Mouse (Mus musculus): ENCODE data around the gene Kiz. TPM values are rescaled to one million over a fixed set of nuclear protein-coding genes. Genes with fewer than 3 reads are reported as not detected.

Kiz gene
- total RNA-seq, 2 experiments from 2014 or later = 54.5 to 64.3 TPM

- no peak for DNase-seq
Measured at GRCm38 (mm10) chr2:146958398-146958911, 102.8 kb downstream of the Kiz start.

GRCm38 (mm10) chr2:146958951-146959821, 103.5 kb downstream of the Kiz start:
- DNase-seq = peak; percentile 83 to 90
- intact Hi-C loops (cut with DNase I) = loop anchor here (1.0 to 10.0 kb wide), 4 partner anchors 78 to 346 kb away; no protein-coding TSS in a partner anchor

More at GRCm38 (mm10) chr2:146958398-146958911, 102.8 kb downstream of the Kiz start:
- intact Hi-C loops (cut with DNase I) = loop anchor here (5.0 to 10.0 kb wide), 3 partner anchors 79 to 346 kb away; no protein-coding TSS in a partner anchor

- DNase-seq = no peak
- intact Hi-C loops (cut with DNase I) = no loop called here
Measured at GRCm38 (mm10) chr2:146975024-146975423, 119.4 kb downstream of the Kiz start.

DNA sequence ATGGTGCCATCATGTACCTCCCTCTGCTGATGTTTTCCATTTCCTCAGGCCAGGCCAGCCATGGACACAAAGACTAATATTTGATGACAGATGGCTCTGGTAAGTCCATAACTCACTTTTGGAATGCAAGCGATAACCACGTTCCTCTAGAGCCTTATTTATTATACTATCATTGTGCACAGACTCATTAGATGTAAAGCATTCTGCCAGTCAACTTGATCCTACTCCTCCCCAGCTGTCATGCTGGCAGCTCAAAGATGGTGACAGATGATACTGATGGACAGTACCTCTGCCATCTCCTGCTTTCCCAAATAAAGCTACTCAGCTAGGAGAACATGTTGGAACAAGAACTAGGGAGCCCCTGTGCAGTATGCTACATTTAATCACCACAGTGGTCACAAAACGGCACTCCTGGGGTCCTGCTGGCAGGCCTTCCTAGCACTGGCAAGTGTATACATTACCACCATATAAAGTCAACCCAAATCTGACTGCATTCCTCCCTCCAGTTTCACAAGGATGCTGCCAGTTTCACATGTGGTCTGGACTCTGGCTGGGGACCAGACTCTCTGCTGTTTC, 119.9 kb downstream of the Kiz start:
- intact Hi-C loops (cut with DNase I) = no loop called here
- no peak for DNase-seq

- DNase-seq = no peak
- intact Hi-C loops (cut with DNase I) = no loop called here
Measured at GRCm38 (mm10) chr2:146982786-146983185, 127.1 kb downstream of the Kiz start.

DNA sequence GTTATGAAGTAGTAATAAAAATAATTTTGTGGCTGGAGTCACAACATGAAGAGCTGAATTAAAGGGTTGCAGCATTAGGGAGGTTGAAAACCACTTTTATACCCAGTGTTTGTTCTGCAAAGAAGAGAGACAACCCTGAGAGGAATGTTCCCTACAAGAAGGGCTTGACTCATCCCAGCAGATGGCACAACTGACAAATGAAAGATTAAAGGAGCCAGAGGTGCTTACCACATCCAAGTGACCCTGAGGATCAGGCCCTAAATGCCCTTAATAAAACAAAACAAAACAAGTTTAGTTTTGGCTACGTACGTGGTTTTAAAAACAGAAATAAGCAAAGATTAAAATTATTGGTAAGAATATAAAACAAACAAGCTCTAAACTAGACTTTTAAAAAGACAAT, 129.2 kb downstream of the Kiz start:
- DNase-seq = no peak
- intact Hi-C loops (cut with DNase I) = no loop called here

GRCm38 (mm10) chr2:146985807-146986206, 130.1 kb downstream of the Kiz start:
- no peak for DNase-seq
- intact Hi-C loops (cut with DNase I) = no loop called here

DNA sequence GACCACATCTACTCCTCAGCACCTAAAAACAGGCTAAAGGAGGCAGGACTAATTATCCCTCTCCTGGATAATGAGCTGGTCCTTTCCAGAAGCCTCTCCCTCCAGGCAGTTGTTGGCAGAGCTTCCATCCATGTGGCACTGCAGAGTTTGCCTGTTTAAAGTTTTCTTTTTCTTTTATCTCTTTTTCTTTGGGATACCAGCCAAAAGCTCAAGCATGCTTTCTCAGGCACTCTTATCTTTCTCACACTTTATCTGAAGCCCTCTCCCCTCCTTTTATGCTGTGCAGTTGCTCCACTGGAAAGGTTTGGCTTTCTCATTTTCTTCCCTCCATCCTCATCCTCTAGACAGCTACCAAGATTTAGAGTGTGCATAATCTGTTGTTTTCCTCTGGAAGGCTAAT, 130.8 kb downstream of the Kiz start:
- no peak for DNase-seq
- intact Hi-C loops (cut with DNase I) = no loop called here

DNA sequence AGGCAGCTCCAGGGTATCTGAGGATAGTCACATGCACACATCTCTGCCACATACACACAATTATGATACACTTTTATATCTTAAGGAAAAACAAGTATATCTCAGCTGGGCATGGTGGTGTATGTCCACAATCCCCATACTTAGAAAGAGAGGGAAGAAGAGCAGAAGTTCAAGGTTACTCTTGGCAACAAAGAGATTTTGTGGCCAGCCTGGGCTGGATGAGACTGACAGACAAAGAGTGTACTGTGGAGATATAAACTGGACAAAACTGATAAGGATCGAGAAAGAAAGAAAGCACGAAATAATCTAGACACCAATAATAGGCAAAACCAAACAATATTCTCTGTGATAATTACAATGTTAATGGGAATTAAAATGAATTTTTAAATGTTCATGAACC, 151.6 kb downstream of the Kiz start:
- no peak for DNase-seq
- intact Hi-C loops (cut with DNase I) = no loop called here

DNA sequence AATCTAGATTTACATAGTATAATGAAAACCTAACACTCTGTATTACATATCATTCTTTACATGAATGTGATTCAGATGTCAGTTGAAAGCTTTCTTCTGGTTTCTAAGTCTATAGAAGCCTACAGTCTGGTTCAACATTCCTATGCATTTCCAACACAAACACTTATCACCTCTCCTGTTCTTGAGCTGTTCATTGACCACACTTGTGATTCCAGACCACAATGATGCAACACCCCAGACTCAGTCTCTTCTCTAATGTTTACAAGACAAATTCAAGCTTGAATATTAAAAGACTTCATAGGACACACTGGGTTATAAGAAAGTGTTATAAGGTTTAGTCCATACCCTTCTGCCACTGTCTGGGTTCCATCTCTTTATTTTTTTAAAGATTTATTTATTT, 153.4 kb downstream of the Kiz start:
- intact Hi-C loops (cut with DNase I) = no loop called here
- no peak for DNase-seq

DNA sequence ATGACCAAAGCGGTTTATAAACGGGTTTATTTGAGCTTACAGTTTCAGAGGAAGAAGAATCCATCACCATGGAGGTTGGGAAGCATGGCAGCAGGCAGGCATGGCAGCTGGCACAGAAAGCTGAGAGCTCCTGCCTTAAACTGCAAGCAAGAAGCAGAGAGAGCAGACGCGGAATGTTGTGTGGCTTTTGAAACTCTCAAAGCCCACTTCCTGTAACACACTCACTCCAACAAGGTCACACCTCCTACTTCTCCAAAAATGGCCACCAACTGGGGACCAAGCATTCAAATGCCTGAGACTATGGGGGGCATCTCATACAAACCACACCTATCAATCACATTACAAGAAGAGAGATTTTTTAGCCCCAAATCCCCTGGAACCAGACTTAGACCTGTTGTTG, 154.5 kb downstream of the Kiz start:
- no peak for DNase-seq
- intact Hi-C loops (cut with DNase I) = loop anchor here (10.0 kb wide), 1 partner anchor 155 kb away; the partner anchor contains the start of gene Kiz

DNA sequence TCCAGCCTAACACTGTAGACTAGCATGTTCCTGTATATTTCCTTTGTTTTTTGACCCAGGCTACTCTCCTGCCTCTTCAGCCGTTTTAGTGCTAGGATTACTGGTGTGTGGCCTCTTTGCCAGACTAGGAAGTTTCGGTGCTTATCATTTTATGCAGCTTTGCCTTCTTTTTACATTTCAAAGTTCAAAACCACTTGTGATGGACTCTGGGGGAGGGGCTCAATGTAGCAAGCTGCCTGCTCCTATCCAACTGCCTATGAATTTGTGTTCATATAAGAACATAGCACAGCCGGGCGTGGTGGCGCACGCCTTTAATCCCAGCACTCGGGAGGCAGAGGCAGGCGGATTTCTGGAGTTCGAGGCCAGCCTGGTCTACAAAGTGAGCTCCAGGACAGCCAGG, 155.3 kb downstream of the Kiz start:
- no peak for DNase-seq
- intact Hi-C loops (cut with DNase I) = loop anchor here (10.0 kb wide), 1 partner anchor 156 kb away; the partner anchor contains the start of gene Kiz

GRCm38 (mm10) chr2:147011474-147012140, 155.9 kb downstream of the Kiz start:
- no peak for DNase-seq
- intact Hi-C loops (cut with DNase I) = loop anchor here (10.0 kb wide), 1 partner anchor 157 kb away; the partner anchor contains the start of gene Kiz

- intact Hi-C loops (cut with DNase I) = loop anchor here (10.0 kb wide), 1 partner anchor 157 kb away; the partner anchor contains the start of gene Kiz
- DNase-seq = peak in 1 of 2 experiments; percentile 9
Measured at GRCm38 (mm10) chr2:147012141-147012622, 156.5 kb downstream of the Kiz start.

- intact Hi-C loops (cut with DNase I) = loop anchor here (10.0 kb wide), 1 partner anchor 158 kb away; the partner anchor contains the start of gene Kiz
Measured at GRCm38 (mm10) chr2:147012623-147013184, 157.0 kb downstream of the Kiz start, which contains the start of gene Xrn2. TSS of gene Xrn2 (plus strand) at chr2:147012996.

DNA sequence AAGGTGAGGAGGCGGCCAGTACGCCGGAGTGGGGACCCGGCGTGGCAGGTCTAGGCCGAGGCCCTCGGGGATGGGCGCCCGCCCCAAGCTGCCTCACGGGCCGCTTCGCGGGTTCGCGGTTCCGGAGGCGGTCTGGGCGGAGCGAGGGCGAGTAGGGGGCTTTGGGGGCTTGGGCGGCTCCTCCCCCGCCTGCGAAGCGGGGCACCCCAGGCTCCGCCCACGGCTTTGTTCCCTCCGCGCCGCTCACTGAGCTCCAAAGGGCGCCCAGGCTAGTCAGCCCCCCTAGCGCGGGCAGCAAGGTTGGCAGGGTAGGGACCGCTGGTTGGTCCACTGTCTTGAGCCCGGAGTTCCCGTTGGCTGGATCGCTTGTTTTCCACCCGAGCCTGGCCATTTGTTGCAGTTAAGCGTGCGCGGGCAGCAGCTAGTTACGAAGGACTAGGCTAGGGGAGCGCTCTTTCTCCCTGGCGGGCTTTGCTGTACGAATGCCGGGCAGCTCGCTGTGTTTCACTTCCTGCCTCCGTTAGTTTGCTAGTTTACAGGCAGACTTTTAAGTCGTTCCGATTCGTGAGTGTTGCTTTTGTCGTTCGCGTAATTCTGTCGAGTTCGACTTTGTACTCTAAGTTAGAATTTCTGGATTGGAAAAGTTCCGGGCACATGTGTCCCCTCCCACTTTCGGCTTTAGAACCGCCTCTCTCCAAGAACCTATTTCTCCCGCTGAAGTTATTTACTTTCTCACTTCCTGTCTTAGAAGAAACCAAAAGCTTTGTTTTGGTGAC, 157.7 kb downstream of the Kiz start:
- peak; percentile 66 to 67 for DNase-seq

More at GRCm38 (mm10) chr2:147012623-147013184, 157.0 kb downstream of the Kiz start, which contains the start of gene Xrn2:
- DNase-seq = peak; percentile 92 to 95

GRCm38 (mm10) chr2:147014101-147014886, 158.6 kb downstream of the Kiz start:
- DNase-seq = no peak
- intact Hi-C loops (cut with DNase I) = loop anchor here (10.0 kb wide), 1 partner anchor 159 kb away; the partner anchor contains the start of gene Kiz

More for the DNA sequence above, 157.7 kb downstream of the Kiz start:
- intact Hi-C loops (cut with DNase I) = loop anchor here (10.0 kb wide), 1 partner anchor 159 kb away; the partner anchor contains the start of gene Kiz
